In genomic region chr14:57619487-57619886, GRCm38 (mm10) we compare ENCODE assay signal across 9 mouse cellular contexts. TPM values are rescaled to one million over a fixed set of nuclear protein-coding genes. Genes with fewer than 3 reads are reported as not detected.
A peak's percentile ranks its signal among the peaks of the same experiment; 100 is the strongest.
DNase-seq lines count a peak whose midpoint lies in the region; ATAC-seq lines count a peak whose summit lies in the region.
"Had no signal": no experiment of that assay in that cellular context is flagged by ENCODE, and none has a peak within 500 bp of the region (broad histone marks: within the 10 kb centered on the region; RNA-seq: fewer than 3 reads in every experiment).

No protein-coding gene starts in this region.

- peaks cover 12% of the 10 kb centered on the region; the same call in 1 of the 2 replicates for H3K36me3 ChIP-seq in heart, embryonic 12.5 days
- H3K36me3 ChIP-seq in intestine, embryonic 16.5 days (ENCODE audit: control insufficient read depth, insufficient read depth, low read length), result no peaks in the 10 kb centered on the region

- no peak overlapping the region for H3K4me2 ChIP-seq in heart, embryonic 12.5 days
- no peak overlapping the region for H3K4me2 ChIP-seq in intestine, embryonic 16.5 days (ENCODE audit: low read depth, low read length)
- H3K4me2 ChIP-seq: liver, embryonic 15.5 days had no signal

- no peaks in the 10 kb centered on the region for H3K27me3 ChIP-seq in heart, embryonic 12.5 days (replicated peaks)
- H3K27me3 ChIP-seq in intestine, embryonic 16.5 days (replicated peaks; ENCODE audit: control insufficient read depth, insufficient read depth, low read length), result no peaks in the 10 kb centered on the region
- H3K27me3 ChIP-seq: liver, embryonic 15.5 days had no signal

- no peak for ATAC-seq in heart, embryonic 12.5 days (ENCODE audit: insufficient number of reproducible peaks, low FRiP score)
- ATAC-seq in intestine, embryonic 16.5 days, result peak; percentile 50; the same call in 1 of the 2 replicates

- WGBS in heart, embryonic 12.5 days, result 44% methylated on average over 2 of the region's 2 CpGs
- 53% methylated on average over 2 of the region's 2 CpGs for WGBS in intestine, embryonic 16.5 days

- peak; percentile 91 for DNase-seq in heart, adult 11 months
- DNase-seq in thymus, postnatal 0 days (ENCODE audit: low spot score), result peak; percentile 40
- no peak for DNase-seq in thymus, adult 18-20 months
- DNase-seq in c-Kit-positive CD71-positive TER-119-positive erythroid progenitor cells, embryonic 14.5 days (ENCODE audit: low spot score), result peak; percentile 34
- DNase-seq in lung, postnatal 25 days (ENCODE audit: low spot score), result peak; percentile 83
- DNase-seq in spleen, postnatal 4 days (ENCODE audit: low spot score in 2 of 2), result no peak

- no peak overlapping the region for H3K4me3 ChIP-seq in heart, embryonic 12.5 days
- no peak overlapping the region for H3K4me3 ChIP-seq in intestine, embryonic 16.5 days (ENCODE audit: low read length)
- H3K4me3 ChIP-seq: liver, embryonic 15.5 days had no signal

- H3K27ac ChIP-seq in heart, embryonic 12.5 days (ENCODE audit: poor library complexity, severe bottlenecking), result no peak overlapping the region
- H3K27ac ChIP-seq in intestine, embryonic 16.5 days (ENCODE audit: low read length), result no peak overlapping the region
- H3K27ac ChIP-seq: liver, embryonic 15.5 days had no signal

- no peaks in the 10 kb centered on the region for H3K9me3 ChIP-seq in heart, embryonic 12.5 days (replicated peaks)
- no peaks in the 10 kb centered on the region for H3K9me3 ChIP-seq in intestine, embryonic 16.5 days (ENCODE audit: control insufficient read depth, low read length)
- H3K9me3 ChIP-seq: liver, embryonic 15.5 days had no signal

- no peak overlapping the region for H3K9ac ChIP-seq in heart, embryonic 12.5 days
- no peak overlapping the region for H3K9ac ChIP-seq in intestine, embryonic 16.5 days (ENCODE audit: low read depth, low read length)
- H3K9ac ChIP-seq: liver, embryonic 15.5 days had no signal

- H3K4me1 ChIP-seq in heart, embryonic 12.5 days (replicated peaks), result 0 out of 2 replicates have a peak, but pooled peaks cover 3% of the 10 kb centered on the region
- H3K4me1 ChIP-seq in intestine, embryonic 16.5 days (ENCODE audit: control insufficient read depth, insufficient read depth, low read length), result 0 out of 2 replicates have a peak, but pooled peaks cover 3% of the 10 kb centered on the region

RNA-seq across cellular contexts. Expression of gene Xpo4, which starts 45.7 kb away (rescaled TPM):
- 19.2 and 19.5 TPM in 2 replicates for polyA plus RNA-seq in heart, embryonic 12.5 days (2016; fragmentation: Nextera tagmentation; extraction: Ambion mirVana)
- 14.0 and 19.6 TPM in 2 replicates for polyA plus RNA-seq in thymus, postnatal 0 days (2015; fragmentation: Nextera tagmentation; extraction: Ambion mirVana)
- 16.1 and 17.0 TPM in 2 replicates for polyA plus RNA-seq in intestine, embryonic 16.5 days (2015; fragmentation: Nextera tagmentation; extraction: Ambion mirVana)

RNA-seq across cellular contexts. Expression of gene Eef1akmt1, which starts 48.1 kb away (rescaled TPM):
- 56.4 and 60.4 TPM in 2 replicates for polyA plus RNA-seq in heart, embryonic 12.5 days (2016; fragmentation: Nextera tagmentation; extraction: Ambion mirVana)
- 100 and 117 TPM in 2 replicates for polyA plus RNA-seq in thymus, postnatal 0 days (2015; fragmentation: Nextera tagmentation; extraction: Ambion mirVana)
- polyA plus RNA-seq in intestine, embryonic 16.5 days (2015; fragmentation: Nextera tagmentation; extraction: Ambion mirVana), result 89.8 and 91.7 TPM in 2 replicates

Comparison
In these comparisons a context has a peak if more than half of its experiments do, and no peak if none do; other contexts are left out.
1. DNase-seq: peak in heart, adult 11 months (single experiment), thymus, postnatal 0 days (single experiment), c-Kit-positive CD71-positive TER-119-positive erythroid progenitor cells, embryonic 14.5 days (single experiment) and lung, postnatal 25 days (single experiment); none in thymus, adult 18-20 months (0 of 2) and spleen, postnatal 4 days (0 of 2).